Mouse (Mus musculus): ENCODE measurements at regions not wholly inside any gene's neighbourhood (a gene's known extent, or its start where the extent isn't known, plus 50 kb on each side); places are given as distances from the start of the nearest gene placed in this dataset.

DNA sequence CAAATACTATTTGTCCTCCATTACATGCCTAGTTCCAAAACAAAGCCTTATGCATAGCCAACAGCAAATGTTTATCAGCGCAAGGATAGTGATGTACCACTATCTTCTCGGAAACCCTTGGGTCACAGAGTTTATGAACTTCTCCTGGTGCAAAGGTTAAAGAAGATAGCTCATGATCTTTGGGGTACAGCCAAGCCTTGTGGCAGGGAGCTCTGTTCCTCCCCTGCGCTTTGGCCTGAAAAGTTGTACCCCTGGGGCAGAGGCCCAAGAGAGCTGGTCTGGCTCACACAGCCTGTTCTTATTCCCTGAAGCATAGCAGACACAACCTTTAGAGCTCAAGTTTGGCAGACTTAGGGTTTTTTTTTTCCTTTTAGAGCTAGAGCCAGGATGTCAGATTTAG is 107.6 kb upstream of the Cxcl12 start:
- no peaks in the 10 kb centered on the region for H3K36me3 ChIP-seq (ENCODE audit: control insufficient read depth, insufficient read depth, low read length)
- no peaks in the 10 kb centered on the region for H3K4me1 ChIP-seq (ENCODE audit: control insufficient read depth, insufficient read depth, low read length)
- TF ChIP-seq POLR2A (IDR thresholded peaks at IDR 0.05; ENCODE audit: control insufficient read depth, low read depth, low read length) (no peak), CTCF (IDR thresholded peaks at IDR 0.05; ENCODE audit: control insufficient read depth, insufficient read depth, insufficient replicate concordance, low read depth, low read length) (no peak)
- H3K4me3 ChIP-seq (ENCODE audit: control insufficient read depth, low read depth, low read length): no peak overlapping the region
- no peak overlapping the region for H3K27ac ChIP-seq (ENCODE audit: control insufficient read depth, insufficient read depth, low read depth, low read length)
- no peaks in the 10 kb centered on the region for H3K27me3 ChIP-seq (ENCODE audit: control insufficient read depth, insufficient read depth, low read length)

DNA sequence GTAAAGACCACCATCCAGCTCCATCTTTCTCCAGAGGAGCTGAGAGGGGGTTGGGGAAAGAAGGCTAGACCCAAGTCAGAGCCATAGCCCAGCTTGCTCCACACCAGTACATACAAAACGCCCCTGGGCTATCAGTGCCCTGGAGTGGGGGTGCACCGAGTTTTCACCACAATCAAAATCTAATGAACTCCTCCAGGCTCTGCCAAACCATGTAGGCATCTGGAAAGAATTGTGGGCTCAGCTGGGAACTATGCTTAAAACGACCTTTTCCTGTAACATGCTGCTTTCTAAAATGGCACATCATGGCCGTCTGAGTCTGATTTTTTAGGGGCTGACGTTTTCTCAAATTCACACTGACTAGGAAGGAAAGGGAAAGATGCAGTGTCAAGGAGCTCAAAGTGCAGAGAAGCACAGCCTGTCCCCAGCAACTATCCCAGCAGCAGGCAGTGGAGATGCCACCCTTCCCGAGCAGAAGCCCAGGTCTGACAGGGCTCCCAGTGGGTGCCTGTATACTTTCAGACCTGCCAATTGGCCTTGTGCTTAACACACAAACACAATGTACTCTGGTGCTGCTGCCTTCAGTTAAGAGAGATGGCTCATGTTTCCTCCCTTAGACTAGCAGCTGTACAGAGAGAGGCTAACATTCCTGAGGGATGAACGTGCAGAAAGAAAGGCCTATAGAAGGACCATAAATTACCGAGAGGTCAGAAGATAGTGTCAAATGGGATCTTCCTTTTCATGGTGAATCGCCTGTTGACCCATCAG is 100.6 kb upstream of the Cxcl12 start:
- Histone ChIP-seq H3K27me3 (ENCODE audit: control insufficient read depth, insufficient read depth, low read length) (no peaks in the 10 kb centered on the region), H3K36me3 (ENCODE audit: control insufficient read depth, insufficient read depth, low read length) (no peaks in the 10 kb centered on the region), H3K4me3 (ENCODE audit: control insufficient read depth, low read depth, low read length) (no peak overlapping the region), H3K4me1 (ENCODE audit: control insufficient read depth, insufficient read depth, low read length) (no peaks in the 10 kb centered on the region), H3K27ac (ENCODE audit: control insufficient read depth, insufficient read depth, low read depth, low read length) (no peak overlapping the region)
- TF ChIP-seq POLR2A (IDR thresholded peaks at IDR 0.05; ENCODE audit: control insufficient read depth, low read depth, low read length) (no peak), CTCF (IDR thresholded peaks at IDR 0.05; ENCODE audit: control insufficient read depth, insufficient read depth, insufficient replicate concordance, low read depth, low read length) (no peak)

DNA sequence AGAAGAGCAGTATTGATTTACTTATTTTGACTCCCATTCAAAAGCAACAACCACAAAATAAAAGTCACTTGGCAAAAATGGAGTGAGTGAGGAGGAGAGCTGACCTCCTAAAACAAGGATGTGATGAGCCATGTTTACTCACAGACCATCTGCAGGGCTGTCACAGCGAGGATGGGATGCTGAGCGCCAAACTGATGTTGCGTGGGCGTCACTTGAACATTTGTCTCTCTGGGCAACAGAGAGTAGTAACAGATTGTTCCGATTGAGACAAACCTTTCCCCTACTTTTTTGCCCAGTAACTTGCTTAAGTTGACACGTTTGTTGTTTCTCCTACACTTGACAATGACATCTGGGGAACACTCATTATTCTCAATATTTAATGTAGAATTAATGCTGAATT is 97.0 kb upstream of the Cxcl12 start:
- TF ChIP-seq CTCF (IDR thresholded peaks at IDR 0.05; ENCODE audit: control insufficient read depth, insufficient read depth, insufficient replicate concordance, low read depth, low read length) (no peak), POLR2A (IDR thresholded peaks at IDR 0.05; ENCODE audit: control insufficient read depth, low read depth, low read length) (no peak)
- Histone ChIP-seq H3K36me3 (ENCODE audit: control insufficient read depth, insufficient read depth, low read length) (no peaks in the 10 kb centered on the region), H3K27ac (ENCODE audit: control insufficient read depth, insufficient read depth, low read depth, low read length) (no peak overlapping the region), H3K27me3 (ENCODE audit: control insufficient read depth, insufficient read depth, low read length) (no peaks in the 10 kb centered on the region), H3K4me1 (ENCODE audit: control insufficient read depth, insufficient read depth, low read length) (no peaks in the 10 kb centered on the region), H3K4me3 (ENCODE audit: control insufficient read depth, low read depth, low read length) (no peak overlapping the region)

DNA sequence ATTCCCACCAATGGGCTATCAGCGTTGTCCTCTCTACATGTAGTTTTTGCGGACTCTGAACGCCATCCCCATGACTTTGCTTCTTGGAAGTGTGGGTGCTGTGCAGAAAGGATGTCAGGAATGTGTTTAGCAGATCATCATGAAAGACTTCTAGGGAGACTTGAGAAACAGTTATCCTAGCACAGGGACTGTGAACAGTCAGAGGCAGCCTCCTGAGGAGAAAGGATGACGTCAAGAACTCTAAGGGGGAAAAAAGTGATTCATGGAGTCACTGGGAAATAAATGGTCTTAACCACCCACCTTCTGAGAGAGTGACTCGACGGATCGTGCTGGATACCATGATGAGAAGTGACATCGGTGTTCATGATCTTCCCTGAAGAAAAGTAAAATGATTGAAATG is 96.5 kb upstream of the Cxcl12 start:
- TF ChIP-seq POLR2A (IDR thresholded peaks at IDR 0.05; ENCODE audit: control insufficient read depth, low read depth, low read length): no peak
- no peak for TF ChIP-seq CTCF (IDR thresholded peaks at IDR 0.05; ENCODE audit: control insufficient read depth, insufficient read depth, insufficient replicate concordance, low read depth, low read length)
- H3K27ac ChIP-seq (ENCODE audit: control insufficient read depth, insufficient read depth, low read depth, low read length): no peak overlapping the region
- H3K4me1 ChIP-seq (ENCODE audit: control insufficient read depth, insufficient read depth, low read length): no peaks in the 10 kb centered on the region
- no peaks in the 10 kb centered on the region for H3K36me3 ChIP-seq (ENCODE audit: control insufficient read depth, insufficient read depth, low read length)
- no peak overlapping the region for H3K4me3 ChIP-seq (ENCODE audit: control insufficient read depth, low read depth, low read length)
- H3K27me3 ChIP-seq (ENCODE audit: control insufficient read depth, insufficient read depth, low read length): no peaks in the 10 kb centered on the region

DNA sequence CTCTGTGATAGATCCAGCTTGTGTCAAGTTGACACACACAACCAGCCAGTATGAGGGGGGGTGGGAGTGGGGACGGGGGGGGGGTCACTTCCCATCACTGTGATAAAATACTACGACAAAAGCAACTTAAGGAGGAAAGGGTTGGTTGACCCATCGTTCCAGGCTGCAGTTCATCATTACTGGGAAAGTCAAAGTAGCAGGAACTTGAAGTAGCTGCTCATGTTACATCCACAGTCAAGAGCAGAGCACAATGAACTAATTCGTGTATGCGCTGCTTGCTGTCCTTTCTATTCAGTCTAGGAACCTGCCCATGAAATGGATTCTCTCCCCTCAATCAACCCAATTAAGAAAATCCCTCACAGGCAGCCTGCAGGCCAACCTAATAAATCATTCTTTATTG is 88.8 kb upstream of the Cxcl12 start:
- Histone ChIP-seq H3K27ac (ENCODE audit: control insufficient read depth, insufficient read depth, low read depth, low read length) (no peak overlapping the region), H3K4me3 (ENCODE audit: control insufficient read depth, low read depth, low read length) (no peak overlapping the region), H3K27me3 (ENCODE audit: control insufficient read depth, insufficient read depth, low read length) (no peaks in the 10 kb centered on the region), H3K36me3 (ENCODE audit: control insufficient read depth, insufficient read depth, low read length) (no peaks in the 10 kb centered on the region), H3K4me1 (ENCODE audit: control insufficient read depth, insufficient read depth, low read length) (peaks cover 9% of the 10 kb centered on the region)
- no peak for TF ChIP-seq POLR2A (IDR thresholded peaks at IDR 0.05; ENCODE audit: control insufficient read depth, low read depth, low read length)
- TF ChIP-seq CTCF (IDR thresholded peaks at IDR 0.05; ENCODE audit: control insufficient read depth, insufficient read depth, insufficient replicate concordance, low read depth, low read length): no peak

DNA sequence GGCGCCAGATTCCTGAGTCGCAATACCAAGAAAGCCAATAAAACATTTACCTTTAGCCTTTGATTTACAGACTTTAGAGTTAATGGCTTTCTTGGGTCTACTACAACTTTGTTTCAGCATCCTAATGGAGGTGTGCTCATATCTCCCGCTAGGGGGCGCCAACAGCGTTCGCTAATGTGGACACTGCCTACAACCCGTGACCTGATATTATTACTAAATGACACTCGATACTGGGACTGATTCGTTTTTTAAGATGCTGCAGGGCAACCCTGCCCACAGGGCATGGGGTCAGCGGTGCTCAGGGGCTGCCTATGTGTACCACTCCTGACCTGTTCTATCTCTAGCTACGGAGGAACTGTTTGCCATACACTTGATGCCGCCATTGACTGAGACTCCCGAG is 87.4 kb upstream of the Cxcl12 start:
- peak overlapping the region; percentile 75 for H3K4me3 ChIP-seq (ENCODE audit: control insufficient read depth, low read depth, low read length)
- H3K27me3 ChIP-seq (ENCODE audit: control insufficient read depth, insufficient read depth, low read length): no peaks in the 10 kb centered on the region
- no peaks in the 10 kb centered on the region for H3K36me3 ChIP-seq (ENCODE audit: control insufficient read depth, insufficient read depth, low read length)
- H3K4me1 ChIP-seq (ENCODE audit: control insufficient read depth, insufficient read depth, low read length): peaks cover 9% of the 10 kb centered on the region
- TF ChIP-seq POLR2A (IDR thresholded peaks at IDR 0.05; ENCODE audit: control insufficient read depth, low read depth, low read length) (no peak), CTCF (IDR thresholded peaks at IDR 0.05; ENCODE audit: control insufficient read depth, insufficient read depth, insufficient replicate concordance, low read depth, low read length) (peak; percentile 84; the same call in 1 of the 2 replicates)
- no peak overlapping the region for H3K27ac ChIP-seq (ENCODE audit: control insufficient read depth, insufficient read depth, low read depth, low read length)

DNA sequence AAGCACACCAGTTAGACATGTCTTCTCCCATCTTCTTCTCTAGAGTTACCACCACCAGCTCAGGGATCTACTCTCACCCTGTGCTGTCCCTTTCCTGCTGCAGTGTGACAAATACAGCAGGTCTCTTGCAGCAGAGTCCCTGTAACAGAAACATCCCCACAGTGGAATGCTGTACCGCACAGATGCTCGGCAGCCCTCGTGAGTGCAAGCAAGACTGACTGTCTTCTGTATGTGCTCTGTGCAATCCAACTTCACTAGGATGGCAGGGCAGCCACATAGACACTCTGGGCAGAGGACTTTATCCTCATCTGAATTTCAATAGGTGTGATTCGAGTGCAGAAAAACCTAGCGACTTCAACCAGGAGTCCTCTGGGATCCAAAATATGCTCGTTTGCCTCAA is 84.1 kb upstream of the Cxcl12 start:
- no peaks in the 10 kb centered on the region for H3K27me3 ChIP-seq (ENCODE audit: control insufficient read depth, insufficient read depth, low read length)
- H3K36me3 ChIP-seq (ENCODE audit: control insufficient read depth, insufficient read depth, low read length): no peaks in the 10 kb centered on the region
- no peak overlapping the region for H3K27ac ChIP-seq (ENCODE audit: control insufficient read depth, insufficient read depth, low read depth, low read length)
- no peak overlapping the region for H3K4me3 ChIP-seq (ENCODE audit: control insufficient read depth, low read depth, low read length)
- no peak for TF ChIP-seq POLR2A (IDR thresholded peaks at IDR 0.05; ENCODE audit: control insufficient read depth, low read depth, low read length)
- TF ChIP-seq CTCF (IDR thresholded peaks at IDR 0.05; ENCODE audit: control insufficient read depth, insufficient read depth, insufficient replicate concordance, low read depth, low read length): no peak
- peaks cover 9% of the 10 kb centered on the region for H3K4me1 ChIP-seq (ENCODE audit: control insufficient read depth, insufficient read depth, low read length)

Measured in testis, adult 2 months (tissue).